Mouse (Mus musculus): ENCODE measurements around the gene Hsd3b5. TPM values are rescaled to one million over a fixed set of nuclear protein-coding genes. Genes with fewer than 3 reads are reported as not detected.
"Not testable (repeated sequence)": the region's sequence is repeated elsewhere in the genome, so short reads cannot be mapped to it uniquely, and the experiment has no call there.

Gene Hsd3b5
- polyA plus RNA-seq, 1 experiment from 2014 or later = not detected

DNA sequence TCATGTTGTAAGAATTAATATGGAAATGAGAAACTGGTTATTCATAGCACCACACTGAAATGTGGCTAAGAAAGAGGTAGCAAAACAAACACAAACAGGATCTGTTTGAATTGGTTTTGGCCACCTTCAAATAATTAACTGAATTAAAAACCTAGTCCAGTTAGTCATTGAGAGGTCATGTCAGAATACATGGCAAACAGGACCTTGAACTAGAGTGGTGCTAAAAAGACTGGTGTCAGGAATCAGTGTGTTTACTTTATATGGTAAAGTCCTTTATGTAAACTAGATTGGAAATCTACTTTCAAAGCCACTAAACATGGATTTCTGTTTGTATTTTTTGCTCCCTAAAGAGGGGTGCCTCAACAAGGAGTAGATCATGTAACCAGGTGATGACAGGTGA is 47.4 kb downstream of the Hsd3b5 start:
- not testable (repeated sequence) for H3K4me3 ChIP-seq (ENCODE audit: low read length); H3K4me1 ChIP-seq (replicated peaks; ENCODE audit: control insufficient read depth, insufficient read depth, low read length); H3K4me2 ChIP-seq (ENCODE audit: low read depth, low read length); H3K27me3 ChIP-seq (ENCODE audit: control insufficient read depth, insufficient read depth, low read depth, low read length); H3K9ac ChIP-seq (ENCODE audit: low read length); ATAC-seq (ENCODE audit: low read depth); H3K27ac ChIP-seq (ENCODE audit: low read length); H3K36me3 ChIP-seq (ENCODE audit: control insufficient read depth, insufficient read depth, low read length); H3K9me3 ChIP-seq (ENCODE audit: control insufficient read depth, low read length)

DNA sequence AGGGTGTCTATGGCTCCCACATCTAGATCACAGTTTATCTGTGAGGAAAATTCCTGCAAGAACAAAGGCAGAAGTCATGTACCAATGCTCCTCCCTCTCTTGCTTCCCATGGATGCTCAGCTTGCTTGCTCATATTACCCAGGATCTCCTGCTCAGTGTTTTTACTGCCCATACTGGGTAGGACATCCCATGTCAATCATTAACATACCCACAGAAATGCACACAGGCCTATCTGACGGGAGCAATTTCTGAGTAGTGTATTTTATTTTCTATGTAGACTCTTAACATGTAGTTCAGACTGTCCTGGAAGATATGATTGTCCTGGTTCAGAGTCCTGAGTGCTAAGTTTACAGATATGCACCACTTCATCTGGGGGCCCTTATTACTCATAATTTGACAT is 47.9 kb downstream of the Hsd3b5 start:
- not testable (repeated sequence) for ATAC-seq (ENCODE audit: low read depth); H3K4me3 ChIP-seq (ENCODE audit: low read length); H3K27me3 ChIP-seq (ENCODE audit: control insufficient read depth, insufficient read depth, low read depth, low read length); H3K4me2 ChIP-seq (ENCODE audit: low read depth, low read length); H3K9me3 ChIP-seq (ENCODE audit: control insufficient read depth, low read length); H3K9ac ChIP-seq (ENCODE audit: low read length); H3K36me3 ChIP-seq (ENCODE audit: control insufficient read depth, insufficient read depth, low read length); H3K27ac ChIP-seq (ENCODE audit: low read length); H3K4me1 ChIP-seq (replicated peaks; ENCODE audit: control insufficient read depth, insufficient read depth, low read length)
- no CpG with 5 or more reads among the region's 1 CpGs for WGBS

DNA sequence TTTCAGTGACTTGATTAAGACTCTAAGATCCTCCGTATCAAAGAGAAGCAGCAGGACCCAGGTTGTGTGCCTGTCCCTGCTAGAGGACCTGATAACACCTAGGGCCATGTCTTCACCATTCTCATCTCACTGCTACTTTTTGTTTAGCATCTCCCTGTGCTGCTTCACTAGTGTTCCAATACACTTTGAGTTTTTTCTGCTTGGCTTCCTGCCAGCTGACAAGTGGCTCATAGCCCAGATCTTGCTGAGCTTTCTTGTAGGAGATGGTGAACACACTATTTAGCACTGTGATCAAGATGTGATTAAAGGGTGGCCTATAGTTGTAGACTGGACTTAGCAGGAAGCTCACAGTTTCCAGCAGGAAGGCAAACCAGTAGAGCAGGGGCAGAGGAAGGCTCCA is 49.0 kb downstream of the Hsd3b5 start:
- ATAC-seq (ENCODE audit: low read depth); H3K4me1 ChIP-seq (replicated peaks; ENCODE audit: control insufficient read depth, insufficient read depth, low read length); H3K27ac ChIP-seq (ENCODE audit: low read length); H3K4me3 ChIP-seq (ENCODE audit: low read length); H3K27me3 ChIP-seq (ENCODE audit: control insufficient read depth, insufficient read depth, low read depth, low read length); H3K9me3 ChIP-seq (ENCODE audit: control insufficient read depth, low read length); H3K9ac ChIP-seq (ENCODE audit: low read length); H3K4me2 ChIP-seq (ENCODE audit: low read depth, low read length); H3K36me3 ChIP-seq (ENCODE audit: control insufficient read depth, insufficient read depth, low read length): not testable (repeated sequence)
- 67% methylated on average over 1 of the region's 1 CpGs for WGBS

Other genes with a start within 250 kb of the Hsd3b5 start
- gene Zfp697, start 247.8 kb downstream of the Hsd3b5 start, polyA plus RNA-seq (2015; fragmentation: Nextera tagmentation; extraction: Ambion mirVana) = 7.1 TPM in 2 replicates
- gene Gm4450, start 173.1 kb downstream of the Hsd3b5 start, polyA plus RNA-seq (2015; fragmentation: Nextera tagmentation; extraction: Ambion mirVana) = not detected in 2 replicates
- gene Hsd3b4, start 119.7 kb downstream of the Hsd3b5 start, polyA plus RNA-seq (2015; fragmentation: Nextera tagmentation; extraction: Ambion mirVana) = not detected in 2 replicates
- not detected in 2 replicates for gene Gm10681, start 41.4 kb downstream of the Hsd3b5 start, polyA plus RNA-seq (2015; fragmentation: Nextera tagmentation; extraction: Ambion mirVana)
- not detected in 2 replicates for gene Hsd3b2, start 94.3 kb upstream of the Hsd3b5 start, polyA plus RNA-seq (2015; fragmentation: Nextera tagmentation; extraction: Ambion mirVana)
- gene Hsd3b3, start 132.9 kb upstream of the Hsd3b5 start, polyA plus RNA-seq (2015; fragmentation: Nextera tagmentation; extraction: Ambion mirVana) = 0.35 TPM in 1 of 2 replicates, not detected in the other
- 0.31 and 0.92 TPM in 2 replicates for gene Hsd3b6, start 184.2 kb upstream of the Hsd3b5 start, polyA plus RNA-seq (2015; fragmentation: Nextera tagmentation; extraction: Ambion mirVana)
- gene Hsd3b1, start 229.5 kb upstream of the Hsd3b5 start, polyA plus RNA-seq (2015; fragmentation: Nextera tagmentation; extraction: Ambion mirVana) = 0.41 TPM in 1 of 2 replicates, not detected in the other